Mouse (Mus musculus) myocyte (in vitro differentiated cells): Measurements from ENCODE around the gene Armc3. TPM values are rescaled to one million over a fixed set of nuclear protein-coding genes. Genes with fewer than 3 reads are reported as not detected.

Experiments used
- H3K27me3 ChIP-seq: one replicate; pipeline ENCODE4 v1.6.1; 2011; ENCODE audit not compliant: control insufficient read depth, insufficient read depth, insufficient read length
- H3K36me3 ChIP-seq: one replicate; pipeline ENCODE4 v1.6.1; 2011; ENCODE audit not compliant: control insufficient read depth, insufficient read depth
- H3K4me2 ChIP-seq: one replicate; pipeline ENCODE4 v1.6.1; 2011; ENCODE audit warnings: low read depth, control low read depth
- H3K4me3 ChIP-seq: one replicate; pipeline ENCODE4 v1.5.1; 2011; ENCODE audit warnings: mild to moderate bottlenecking, control low read depth, moderate library complexity
- H3K79me2 ChIP-seq: one replicate; pipeline ENCODE4 v1.6.1; 2011; ENCODE audit not compliant: control insufficient read depth, insufficient read depth
- H3ac ChIP-seq: one replicate; pipeline ENCODE4 v1.6.1; 2011; ENCODE audit not compliant: control insufficient read depth, insufficient read length
- CEBPB ChIP-seq: IDR thresholded peaks from 2 replicates; pipeline ENCODE4 v1.6.1; 2011; ENCODE audit warnings: mild to moderate bottlenecking, moderate library complexity; ENCODE audit not compliant: poor library complexity, insufficient read depth, severe bottlenecking
- E2F4 ChIP-seq: IDR thresholded peaks from one replicate; pipeline ENCODE4 v1.6.1; 2011; ENCODE audit warnings: mild to moderate bottlenecking, control low read depth, moderate library complexity; ENCODE audit not compliant: insufficient read depth
- MAX ChIP-seq: IDR thresholded peaks from one replicate; pipeline ENCODE4 v1.6.1; 2011; ENCODE audit warnings: low read depth, mild to moderate bottlenecking, control low read depth
- MYOD1 ChIP-seq, 3 experiments: IDR thresholded peaks; one replicate each; pipeline ENCODE4 v1.6.1; 2011; ENCODE audit warnings: control low read depth in 2 of 3, low read depth in 2 of 3, mild to moderate bottlenecking in 2 of 3, moderate library complexity in 1 of 3; ENCODE audit not compliant: insufficient read length in 2 of 3, control insufficient read depth in 1 of 3
- MYOG ChIP-seq, 3 experiments: IDR thresholded peaks; one replicate each; pipeline ENCODE4 v1.6.1; 2011; ENCODE audit warnings: control low read depth in 2 of 3, low read depth in 2 of 3, mild to moderate bottlenecking in 2 of 3; ENCODE audit not compliant: insufficient read length in 2 of 3, control insufficient read depth in 1 of 3, insufficient read depth in 1 of 3
- POLR2A ChIP-seq: IDR thresholded peaks from one replicate; pipeline ENCODE4 v1.6.1; 2011; ENCODE audit warnings: low read depth, mild to moderate bottlenecking, control low read depth, moderate library complexity; ENCODE audit not compliant: insufficient read length
- POLR2AphosphoS2 ChIP-seq: IDR thresholded peaks from one replicate; pipeline ENCODE4 v1.6.1; 2011; ENCODE audit warnings: low read depth, control low read depth; ENCODE audit not compliant: insufficient read length
- REST ChIP-seq: IDR thresholded peaks from one replicate; pipeline ENCODE4 v1.6.1; 2011; ENCODE audit warnings: mild to moderate bottlenecking, control low read depth, moderate library complexity; ENCODE audit not compliant: insufficient read depth, insufficient read length
- SRF ChIP-seq: IDR thresholded peaks from one replicate; pipeline ENCODE4 v1.6.1; 2011; ENCODE audit warnings: low read depth; ENCODE audit not compliant: control insufficient read depth, insufficient read length
- TCF12 ChIP-seq: IDR thresholded peaks from one replicate; pipeline ENCODE4 v1.6.1; 2011; ENCODE audit warnings: mild to moderate bottlenecking, control low read depth; ENCODE audit not compliant: poor library complexity, insufficient read depth, severe bottlenecking
- TCF3 ChIP-seq: IDR thresholded peaks from one replicate; pipeline ENCODE4 v1.6.1; 2011; ENCODE audit warnings: low read depth, control low read depth; ENCODE audit not compliant: insufficient read length
- USF1 ChIP-seq: IDR thresholded peaks from one replicate; pipeline ENCODE4 v1.6.1; 2011; ENCODE audit warnings: low read depth, mild to moderate bottlenecking, control low read depth, moderate library complexity
- polyA plus RNA-seq: library from polyadenylated mRNA; unstranded; fragments of >200 nt; fragmentation: generic; extraction: Trizol; gene quantifications from one replicate; pipeline ENCODE4 v1.2.1, GENCODE M21; 2012; ENCODE audit warnings: missing spikeins

The Armc3 gene
- polyA plus RNA-seq, 1 experiment = not detected

- no peaks in the 10 kb centered on the region for H3K79me2 ChIP-seq
- no peak overlapping the region for H3K4me2 ChIP-seq
- H3ac ChIP-seq = no peak overlapping the region
- H3K4me3 ChIP-seq = no peak overlapping the region
- H3K27me3 ChIP-seq = no peaks in the 10 kb centered on the region
- H3K36me3 ChIP-seq = no peaks in the 10 kb centered on the region
- TF ChIP-seq MYOD1 (IDR thresholded peaks at IDR 0.05; ENCODE audit: control insufficient read depth in 1 of 3, insufficient read length in 2 of 3, low read depth in 2 of 3) = no peak
- TF ChIP-seq MAX = no peak
- no peak for TF ChIP-seq TCF3
- no peak for TF ChIP-seq REST
- no peak for TF ChIP-seq TCF12
- no peak for TF ChIP-seq MYOG (IDR thresholded peaks at IDR 0.05; ENCODE audit: control insufficient read depth in 1 of 3, insufficient read depth in 1 of 3, insufficient read length in 2 of 3, low read depth in 2 of 3)
Observed at GRCm38 (mm10) chr2:19269955-19270354, 70.9 kb downstream of the Armc3 start.

GRCm38 (mm10) chr2:19270709-19271120 is 71.6 kb downstream of the Armc3 start:
- H3K36me3 ChIP-seq = no peaks in the 10 kb centered on the region
- H3K79me2 ChIP-seq = no peaks in the 10 kb centered on the region

GRCm38 (mm10) chr2:19274583-19274982 is 75.5 kb downstream of the Armc3 start:
- no peak overlapping the region for H3K4me3 ChIP-seq
- no peaks in the 10 kb centered on the region for H3K36me3 ChIP-seq
- H3K4me2 ChIP-seq = no peak overlapping the region
- no peaks in the 10 kb centered on the region for H3K27me3 ChIP-seq
- no peaks in the 10 kb centered on the region for H3K79me2 ChIP-seq
- TF ChIP-seq MAX = no peak
- no peak for TF ChIP-seq USF1
- no peak for TF ChIP-seq MYOG (IDR thresholded peaks at IDR 0.05; ENCODE audit: control insufficient read depth in 1 of 3, insufficient read depth in 1 of 3, insufficient read length in 2 of 3, low read depth in 2 of 3)
- TF ChIP-seq POLR2AphosphoS2 = no peak
- no peak for TF ChIP-seq TCF3
- no peak for TF ChIP-seq MYOD1 (IDR thresholded peaks at IDR 0.05; ENCODE audit: control insufficient read depth in 1 of 3, insufficient read length in 2 of 3, low read depth in 2 of 3)
- no peak for TF ChIP-seq POLR2A
- no peak for TF ChIP-seq REST
- no peak for TF ChIP-seq E2F4
- no peak for TF ChIP-seq CEBPB
- TF ChIP-seq TCF12 = no peak
- TF ChIP-seq SRF = no peak
- no peak overlapping the region for H3ac ChIP-seq

More at GRCm38 (mm10) chr2:19270709-19271120, 71.6 kb downstream of the Armc3 start:
- no peaks in the 10 kb centered on the region for H3K27me3 ChIP-seq
- TF ChIP-seq POLR2AphosphoS2 = no peak
- TF ChIP-seq MAX = no peak
- TF ChIP-seq POLR2A = no peak
- no peak for TF ChIP-seq E2F4
- no peak for TF ChIP-seq MYOG (IDR thresholded peaks at IDR 0.05; ENCODE audit: control insufficient read depth in 1 of 3, insufficient read depth in 1 of 3, insufficient read length in 2 of 3, low read depth in 2 of 3)
- TF ChIP-seq MYOD1 (IDR thresholded peaks at IDR 0.05; ENCODE audit: control insufficient read depth in 1 of 3, insufficient read length in 2 of 3, low read depth in 2 of 3) = no peak
- TF ChIP-seq REST = no peak
- TF ChIP-seq USF1 = no peak
- TF ChIP-seq CEBPB = no peak
- no peak for TF ChIP-seq SRF
- TF ChIP-seq TCF3 = no peak
- TF ChIP-seq TCF12 = no peak
- H3K4me2 ChIP-seq = no peak overlapping the region
- no peak overlapping the region for H3K4me3 ChIP-seq
- no peak overlapping the region for H3ac ChIP-seq

GRCm38 (mm10) chr2:19275602-19276539 is 76.8 kb downstream of the Armc3 start:
- Histone ChIP-seq H3K4me3 (peak overlapping the region; percentile 28), H3K4me2 (peak overlapping the region; percentile 94), H3K27me3 (no peaks in the 10 kb centered on the region), H3K79me2 (no peaks in the 10 kb centered on the region), H3K36me3 (no peaks in the 10 kb centered on the region), H3ac (no peak overlapping the region)
- TF ChIP-seq CEBPB (0 out of 2 replicates have a peak, but pooled peaks have one; percentile 17), POLR2AphosphoS2 (no peak)

- TF ChIP-seq MYOG (IDR thresholded peaks at IDR 0.05; ENCODE audit: control insufficient read depth in 1 of 3, insufficient read depth in 1 of 3, insufficient read length in 2 of 3, low read depth in 2 of 3) (peak in 1 of 3 experiments; percentile 6), CEBPB (no peak), POLR2AphosphoS2 (no peak)
- H3K4me2 ChIP-seq = no peak overlapping the region
- H3K4me3 ChIP-seq = no peak overlapping the region
- H3ac ChIP-seq = no peak overlapping the region
- no peaks in the 10 kb centered on the region for H3K36me3 ChIP-seq
- H3K27me3 ChIP-seq = no peaks in the 10 kb centered on the region
- H3K79me2 ChIP-seq = no peaks in the 10 kb centered on the region
Observed at GRCm38 (mm10) chr2:19280331-19280730, 81.2 kb downstream of the Armc3 start.
